Mouse (Mus musculus) testis, adult 2 months (tissue): ENCODE measurements at regions not wholly inside any gene's neighbourhood (a gene's known extent, or its start where the extent isn't known, plus 50 kb on each side); places are given as distances from the start of the nearest gene placed in this dataset.

Experiments
- CTCF ChIP-seq: fragments of 200-500 bp; IDR thresholded peaks from 2 replicates; pipeline ENCODE4 v1.5.1; 2012; ENCODE audit warnings: low read depth, mild to moderate bottlenecking, inconsistent platforms, low read length, moderate library complexity; ENCODE audit not compliant: control insufficient read depth, insufficient read depth, insufficient replicate concordance
- POLR2A ChIP-seq: fragments of 200-500 bp; IDR thresholded peaks from 2 replicates; pipeline ENCODE4 v1.6.1; 2012; ENCODE audit warnings: low read depth, mild to moderate bottlenecking, inconsistent platforms, low read length, moderate library complexity; ENCODE audit not compliant: control insufficient read depth

DNA sequence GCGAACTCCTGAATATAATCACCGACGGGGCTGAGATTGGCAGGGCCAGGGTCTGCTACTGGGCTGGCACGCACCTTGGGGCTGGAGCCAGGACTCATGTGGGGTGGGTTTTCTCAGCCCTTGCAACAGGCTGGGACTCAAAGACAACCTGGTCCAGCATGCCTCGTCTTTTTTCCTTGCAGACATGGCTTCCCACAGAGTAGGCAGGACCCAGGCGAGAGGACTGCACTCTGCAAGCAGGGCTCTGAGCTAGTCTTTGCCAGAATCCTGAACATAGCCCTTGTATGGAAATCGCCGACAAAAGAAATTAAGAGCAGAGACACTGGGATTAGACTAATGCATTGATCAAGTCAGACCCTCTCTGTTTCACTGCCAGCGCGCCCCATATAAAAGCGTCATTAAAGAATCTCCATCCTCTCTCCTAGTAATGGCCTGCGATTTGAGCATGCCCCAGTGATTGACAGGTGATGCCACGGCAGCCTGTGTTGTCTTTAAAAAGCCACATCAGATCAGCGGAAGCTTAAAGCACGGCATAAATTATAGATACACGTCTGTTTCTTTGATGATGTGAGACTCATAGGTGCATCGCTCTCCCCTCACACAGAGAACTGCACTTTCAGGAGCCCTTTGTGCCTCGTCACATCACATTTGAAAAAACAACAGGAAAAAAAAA lies 92.8 kb upstream of the Tshz3 start:
- no peak for TF ChIP-seq CTCF
- TF ChIP-seq POLR2A: no peak
